Mouse (Mus musculus) cerebellum, adult 2 months (tissue): ENCODE data around the gene Kcnip4. TPM values are rescaled to one million over a fixed set of nuclear protein-coding genes. Genes with fewer than 3 reads are reported as not detected.

Source experiments
- DNase-seq, 2 experiments: peaks; one replicate each; pipeline ENCODE4 v3.0.0; 2021
- H3K27ac ChIP-seq: fragments of 200-500 bp; 2 replicates; pipeline ENCODE4 v1.5.1; 2012; ENCODE audit warnings: low read length, control low read depth, inconsistent platforms; ENCODE audit not compliant: insufficient read depth
- H3K27me3 ChIP-seq: fragments of 200-500 bp; 2 replicates; pipeline ENCODE4 v1.6.1; 2012; ENCODE audit warnings: inconsistent platforms, mild to moderate bottlenecking, low read length, moderate library complexity; ENCODE audit not compliant: control insufficient read depth, insufficient read depth
- H3K4me1 ChIP-seq: fragments of 200-500 bp; 2 replicates; pipeline ENCODE4 v1.6.1; 2011; ENCODE audit warnings: low read length; ENCODE audit not compliant: control insufficient read depth, insufficient read depth
- H3K4me3 ChIP-seq: fragments of 200-500 bp; replicated peaks from 2 replicates; pipeline ENCODE3; 2011; ENCODE audit warnings: mild to moderate bottlenecking, low read depth, low read length, control low read depth; ENCODE audit not compliant: insufficient read depth
- CTCF ChIP-seq: fragments of 200-500 bp; IDR thresholded peaks from 2 replicates; pipeline ENCODE4 v1.5.1; 2011; ENCODE audit warnings: low read depth, mild to moderate bottlenecking, control low read depth, low read length, moderate library complexity, borderline replicate concordance; ENCODE audit not compliant: insufficient read depth
- POLR2A ChIP-seq: fragments of 200-500 bp; IDR thresholded peaks from 2 replicates; pipeline ENCODE4 v1.6.1; 2011; ENCODE audit warnings: low read length, control low read depth, borderline replicate concordance; ENCODE audit not compliant: insufficient read depth
- WGBS: fragments of 180-500 bp; shearing (Covaris S2); methylation state at CpG from one replicate; pipeline ENCODE4 v1.1.7; 2018; 5-methylcytosine and 5-hydroxymethylcytosine counted together
- polyA plus RNA-seq: library from polyadenylated mRNA; depleted of rRNA; stranded (reverse); fragments of >200 nt; gene quantifications from 2 replicates; pipeline ENCODE4 v1.2.3, GENCODE M21; 2012

Gene Kcnip4
- polyA plus RNA-seq, 1 experiment: 93.6 TPM

GRCm38 (mm10) chr5:48942378-48943088 is 582.2 kb downstream of the Kcnip4 start:
- H3K4me1 ChIP-seq: no peaks in the 10 kb centered on the region
- no peak overlapping the region for H3K27ac ChIP-seq
- no peak for TF ChIP-seq POLR2A
- no peak for TF ChIP-seq CTCF
- H3K4me3 ChIP-seq: no peak overlapping the region
- 89% methylated on average over 2 of the region's 2 CpGs for WGBS
- no peak for DNase-seq
- H3K27me3 ChIP-seq: no peaks in the 10 kb centered on the region

GRCm38 (mm10) chr5:48931881-48932280 is 592.8 kb downstream of the Kcnip4 start:
- no peak overlapping the region for H3K4me3 ChIP-seq
- no peak overlapping the region for H3K27ac ChIP-seq
- WGBS: 94% methylated on average over 2 of the region's 2 CpGs
- no peak for DNase-seq
- H3K27me3 ChIP-seq: no peaks in the 10 kb centered on the region
- no peak for TF ChIP-seq POLR2A
- TF ChIP-seq CTCF: no peak
- H3K4me1 ChIP-seq: no peaks in the 10 kb centered on the region

- H3K4me1 ChIP-seq: no peaks in the 10 kb centered on the region
- WGBS: 63% methylated on average over 8 of the region's 8 CpGs
- no peak overlapping the region for H3K27ac ChIP-seq
- no peak overlapping the region for H3K4me3 ChIP-seq
- no peak for DNase-seq
- H3K27me3 ChIP-seq: no peaks in the 10 kb centered on the region
- no peak for TF ChIP-seq CTCF
- TF ChIP-seq POLR2A: no peak
Measured at GRCm38 (mm10) chr5:48890216-48890615, 634.5 kb downstream of the Kcnip4 start.

GRCm38 (mm10) chr5:48889395-48890194 is 635.1 kb downstream of the Kcnip4 start:
- TF ChIP-seq CTCF (no peak), POLR2A (no peak)
- H3K27ac ChIP-seq: no peak overlapping the region
- H3K27me3 ChIP-seq: no peaks in the 10 kb centered on the region
- H3K4me3 ChIP-seq: no peak overlapping the region
- H3K4me1 ChIP-seq: no peaks in the 10 kb centered on the region
- DNase-seq: peak; percentile 50 to 65
- WGBS: 9% methylated on average over 18 of the region's 18 CpGs

DNA sequence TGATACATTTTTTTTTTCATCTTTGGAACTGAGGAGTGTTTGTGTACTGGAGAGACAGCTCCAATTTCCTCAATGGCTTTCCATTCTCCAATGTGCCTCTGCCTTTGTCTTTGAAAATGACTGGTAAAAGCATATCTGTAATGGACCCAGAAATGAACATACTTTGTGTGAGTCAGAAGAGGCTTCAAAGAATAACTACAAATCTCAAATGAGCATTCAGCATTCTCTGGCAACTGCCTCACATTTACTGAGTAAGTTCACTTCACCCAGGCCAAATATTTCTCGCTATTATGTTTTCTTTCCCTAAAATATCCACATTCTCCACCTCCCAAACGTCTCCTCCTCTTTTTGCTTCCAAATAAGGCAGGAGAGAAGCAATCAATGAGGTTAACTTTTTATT is 646.6 kb downstream of the Kcnip4 start:
- H3K4me1 ChIP-seq: no peaks in the 10 kb centered on the region
- TF ChIP-seq CTCF (no peak), POLR2A (no peak)
- H3K27me3 ChIP-seq: no peaks in the 10 kb centered on the region
- WGBS: 71% methylated on average over 2 of the region's 2 CpGs
- DNase-seq: no peak
- no peak overlapping the region for H3K27ac ChIP-seq
- H3K4me3 ChIP-seq: no peak overlapping the region

- DNase-seq: no peak
- Histone ChIP-seq H3K4me3 (no peak overlapping the region), H3K27me3 (no peaks in the 10 kb centered on the region), H3K27ac (no peak overlapping the region), H3K4me1 (no peaks in the 10 kb centered on the region)
- TF ChIP-seq CTCF (no peak), POLR2A (no peak)
- WGBS: 77% methylated on average over 3 of the region's 3 CpGs
Measured at GRCm38 (mm10) chr5:48864268-48864967, 660.3 kb downstream of the Kcnip4 start.

GRCm38 (mm10) chr5:48840971-48841370 is 683.7 kb downstream of the Kcnip4 start:
- no peak overlapping the region for H3K27ac ChIP-seq
- DNase-seq: no peak
- TF ChIP-seq POLR2A: no peak
- no peak for TF ChIP-seq CTCF
- WGBS: 73% methylated on average over 2 of the region's 2 CpGs
- H3K27me3 ChIP-seq: no peaks in the 10 kb centered on the region
- H3K4me3 ChIP-seq: no peak overlapping the region
- no peaks in the 10 kb centered on the region for H3K4me1 ChIP-seq
